Mouse (Mus musculus) cerebellum, postnatal 36 days (tissue): Measurements from ENCODE around the gene Hmg20a.

Experiments used
- DNase-seq, 2 experiments: peaks; one replicate each; pipeline ENCODE4 v3.0.0; 2021 to 2022; ENCODE audit warnings: mixed read lengths in 2 of 2

The Hmg20a gene

DNA sequence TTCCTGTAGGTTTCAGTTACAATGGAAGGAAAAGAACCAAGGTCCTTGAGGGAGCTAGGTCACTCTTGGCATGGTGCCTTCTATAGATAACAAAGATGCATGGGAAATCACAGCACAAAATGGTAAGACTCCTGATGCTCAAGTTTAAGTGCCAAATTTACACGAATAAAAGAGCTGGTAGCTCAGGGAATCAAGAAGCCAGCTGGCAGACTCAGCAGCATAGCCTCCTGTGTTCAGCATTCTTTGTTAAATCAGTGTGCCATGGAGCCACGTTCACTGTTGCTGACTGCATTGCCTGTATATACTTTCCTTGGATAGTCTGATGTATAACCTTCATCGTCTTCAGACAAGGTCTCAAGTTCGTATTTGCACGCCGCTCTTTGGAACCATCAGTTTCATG lies 33.2 kb downstream of the Hmg20a start:
- peak in 1 of 2 experiments; percentile 21 for DNase-seq

DNA sequence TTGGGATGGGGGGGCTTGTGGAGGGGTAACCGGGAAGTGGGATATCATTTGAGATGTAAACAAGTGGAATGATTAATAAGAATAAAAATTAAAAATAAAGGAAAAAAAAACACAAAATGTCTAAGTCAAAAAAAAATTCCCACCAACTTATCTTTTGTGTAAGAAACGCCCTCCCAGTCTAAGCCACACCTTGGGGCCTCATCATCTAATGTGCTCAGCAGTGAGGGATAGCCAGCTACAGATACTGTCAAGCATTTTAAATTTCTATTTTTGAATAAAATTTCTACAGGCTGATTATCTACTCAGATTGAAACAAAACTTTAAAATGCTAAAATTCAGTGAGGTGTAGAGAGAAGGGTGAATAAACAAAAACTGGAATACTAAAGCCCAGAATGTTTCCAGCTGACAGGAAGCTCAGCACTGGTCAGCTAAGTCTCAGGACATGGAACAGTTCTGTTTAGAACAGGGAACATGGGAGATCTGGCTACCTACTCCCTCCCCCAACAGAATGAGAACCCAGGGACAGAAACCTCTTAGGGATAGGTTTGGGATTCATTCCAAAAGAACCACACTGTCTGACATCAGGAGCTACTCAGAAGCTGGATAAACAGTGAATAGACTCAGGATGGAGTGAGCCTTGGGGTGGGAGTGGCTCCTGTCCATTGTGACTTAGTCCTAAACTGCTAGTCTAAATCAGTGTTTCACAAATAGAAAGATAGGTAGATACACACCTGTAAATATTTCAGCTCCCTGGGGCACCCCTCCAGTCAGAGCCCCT lies 34.8 kb downstream of the Hmg20a start:
- DNase-seq: no peak

DNA sequence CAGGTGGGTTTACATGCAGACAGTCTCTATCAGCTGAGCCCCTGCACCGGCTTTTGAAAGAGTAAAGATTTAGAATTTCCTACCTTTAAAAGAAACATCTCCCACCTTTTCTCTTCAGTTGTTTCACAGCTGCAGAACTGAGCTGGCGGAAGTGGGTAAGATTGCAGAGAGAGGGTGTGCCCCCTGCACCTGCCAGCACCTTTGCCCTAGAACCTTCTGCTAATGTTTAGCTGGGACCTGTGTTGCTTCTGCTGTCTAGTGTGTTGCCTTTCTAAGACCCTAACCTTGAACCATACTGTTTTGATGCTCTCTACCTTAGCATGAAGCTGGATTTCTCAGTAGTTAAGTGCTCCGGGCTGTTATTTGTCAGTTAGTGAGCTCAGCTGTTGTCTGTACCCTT lies 38.0 kb downstream of the Hmg20a start:
- no peak for DNase-seq

DNA sequence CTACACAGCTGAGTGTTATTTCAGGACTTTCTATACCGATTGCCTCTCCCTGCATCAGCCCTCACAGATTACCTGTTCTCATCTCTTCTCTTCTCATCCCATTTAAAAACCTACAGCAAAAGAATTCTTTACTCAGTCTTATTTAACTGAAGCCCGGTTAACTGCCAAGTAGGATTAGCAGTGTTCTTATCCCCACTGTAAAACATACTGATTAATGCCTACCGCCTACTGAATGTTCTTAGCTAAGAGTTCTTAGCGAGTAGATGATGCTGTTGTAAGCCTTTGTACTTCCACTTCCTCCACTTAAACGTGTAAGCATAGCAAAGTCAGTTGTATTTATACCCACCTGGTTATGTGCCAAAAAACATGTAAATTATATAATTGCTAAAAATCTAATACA lies 42.6 kb downstream of the Hmg20a start:
- no peak for DNase-seq

DNA sequence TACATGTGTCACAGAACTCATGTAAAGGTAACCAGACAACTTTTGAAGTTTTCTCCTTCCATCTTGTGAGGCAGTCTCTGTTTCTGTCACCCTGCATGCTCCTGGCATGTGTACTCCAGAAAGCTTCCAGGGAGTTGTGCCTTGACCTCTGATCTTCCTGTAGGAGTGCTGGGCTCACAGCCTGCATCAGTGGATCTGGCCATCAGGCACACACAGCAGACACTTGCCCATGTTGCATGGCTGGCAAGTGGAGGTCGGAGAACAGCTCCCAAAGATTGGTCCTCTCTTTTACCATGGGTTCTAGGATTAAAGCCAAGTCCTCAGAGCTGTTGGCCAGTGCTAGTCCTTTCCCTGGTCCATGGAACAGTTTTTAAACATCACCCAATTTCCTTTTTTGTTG lies 44.2 kb downstream of the Hmg20a start:
- no peak for DNase-seq

DNA sequence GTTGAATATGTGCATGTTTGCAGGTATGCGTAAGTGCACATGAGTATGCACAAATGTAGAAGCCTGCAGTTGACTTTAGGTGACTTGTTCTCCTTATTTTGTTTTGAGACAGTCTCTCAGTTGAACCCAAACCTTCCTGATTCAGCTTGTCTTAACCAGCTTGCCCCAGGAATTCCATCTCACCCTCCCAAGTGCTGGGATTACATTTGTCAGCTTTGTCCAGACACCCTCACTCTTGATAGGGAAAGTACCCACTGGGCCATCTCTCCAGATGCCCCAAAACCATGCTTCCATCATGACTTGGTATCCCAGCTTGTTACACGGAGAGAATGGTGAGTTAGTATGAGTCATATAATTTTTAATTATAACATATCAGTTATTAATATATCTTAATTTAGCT lies 44.6 kb downstream of the Hmg20a start:
- DNase-seq: no peak

DNA sequence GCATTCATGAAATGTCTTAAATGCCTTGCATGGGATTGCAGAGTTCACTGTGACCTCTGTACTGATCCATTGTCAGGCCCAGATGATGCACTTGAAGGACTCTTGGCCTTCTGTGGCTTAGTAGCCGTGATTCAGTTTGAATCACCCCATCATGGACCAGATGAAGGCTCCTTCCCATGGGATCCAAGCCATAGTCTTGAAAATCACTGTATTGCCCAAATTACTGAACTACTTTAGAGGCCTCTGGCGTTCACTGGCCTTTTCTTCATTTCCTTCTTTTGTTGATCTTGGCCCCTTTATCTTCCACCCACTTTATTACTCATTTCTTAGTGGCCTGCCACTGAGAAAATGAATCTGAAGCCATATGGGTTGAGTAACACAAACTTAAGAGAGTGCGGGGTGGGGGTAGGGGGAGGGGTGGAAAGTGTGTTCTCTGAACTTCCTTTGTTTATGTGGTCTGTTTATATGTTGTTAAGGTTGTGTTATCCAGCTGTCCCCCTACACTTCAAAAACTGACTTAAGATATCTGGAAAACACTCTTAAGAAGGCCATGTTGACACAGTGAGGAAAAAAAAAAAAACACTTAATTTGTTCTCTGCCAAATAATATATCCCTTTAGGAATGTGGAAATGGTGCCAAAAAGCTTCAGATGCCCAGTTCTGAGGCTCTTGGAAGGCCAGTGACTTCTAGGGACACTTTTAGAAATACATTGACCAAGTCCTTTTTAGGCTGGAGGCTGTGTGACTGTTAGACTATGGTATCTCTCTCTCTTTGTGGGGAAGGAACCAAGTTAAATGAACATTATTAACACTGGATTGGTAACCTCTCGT lies 45.5 kb downstream of the Hmg20a start:
- no peak for DNase-seq

DNA sequence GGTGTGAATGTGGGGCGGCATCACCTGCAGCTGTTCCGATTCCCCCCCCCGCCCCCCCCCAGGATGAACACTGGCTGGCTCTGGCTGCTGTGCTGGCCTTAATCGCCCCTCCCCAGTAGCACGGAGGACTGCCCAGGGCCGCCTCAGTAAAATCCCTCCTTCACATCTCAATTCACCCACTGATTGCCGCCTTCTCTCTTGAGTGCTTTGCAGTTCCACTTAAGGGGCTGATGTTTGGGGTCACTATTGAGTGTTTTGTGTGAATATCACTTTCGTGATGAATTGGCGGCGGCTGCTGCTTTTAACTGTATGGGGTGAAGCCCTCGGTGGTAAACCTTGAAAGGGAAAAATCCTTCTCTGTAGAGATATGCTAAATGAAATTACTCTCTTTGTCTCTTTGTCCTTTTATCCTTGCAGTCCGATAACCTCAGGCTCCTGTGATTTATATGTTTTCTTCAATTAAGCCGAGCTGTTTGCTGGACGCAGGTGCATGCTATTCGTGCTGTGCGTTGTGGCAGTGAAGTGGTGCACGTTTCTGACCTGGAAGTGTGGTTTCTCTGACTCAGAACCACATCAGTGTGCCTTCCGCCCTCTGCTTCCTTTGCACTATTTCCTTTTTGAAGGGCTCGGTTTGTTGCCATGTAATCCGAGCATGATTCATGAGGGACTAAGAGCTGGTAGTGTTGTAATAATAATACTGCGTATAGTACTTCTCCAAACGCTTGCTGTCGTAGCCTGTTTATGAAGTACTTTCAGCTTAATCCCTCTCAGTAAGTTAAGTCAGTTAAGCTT lies 46.6 kb downstream of the Hmg20a start:
- DNase-seq: no peak

DNA sequence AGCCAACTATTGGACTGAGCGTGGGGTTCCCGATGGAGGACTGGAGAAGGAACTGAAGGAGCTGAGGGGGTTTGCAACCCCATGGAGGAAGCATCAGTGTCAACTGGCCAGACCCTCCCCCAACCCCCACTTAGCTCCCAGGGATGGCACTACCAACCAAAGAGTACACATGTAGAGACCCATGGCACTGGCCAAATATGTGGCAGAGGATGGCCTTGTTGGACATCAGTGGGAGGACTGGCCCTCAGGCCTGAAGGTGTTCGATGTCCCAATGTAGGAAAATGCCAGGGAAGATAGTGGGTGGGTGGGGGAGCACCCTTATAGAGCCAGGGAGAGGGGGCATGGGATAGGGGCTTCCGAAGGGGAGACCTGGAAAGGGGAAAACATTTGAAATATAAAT lies 47.8 kb downstream of the Hmg20a start:
- no peak for DNase-seq

DNA sequence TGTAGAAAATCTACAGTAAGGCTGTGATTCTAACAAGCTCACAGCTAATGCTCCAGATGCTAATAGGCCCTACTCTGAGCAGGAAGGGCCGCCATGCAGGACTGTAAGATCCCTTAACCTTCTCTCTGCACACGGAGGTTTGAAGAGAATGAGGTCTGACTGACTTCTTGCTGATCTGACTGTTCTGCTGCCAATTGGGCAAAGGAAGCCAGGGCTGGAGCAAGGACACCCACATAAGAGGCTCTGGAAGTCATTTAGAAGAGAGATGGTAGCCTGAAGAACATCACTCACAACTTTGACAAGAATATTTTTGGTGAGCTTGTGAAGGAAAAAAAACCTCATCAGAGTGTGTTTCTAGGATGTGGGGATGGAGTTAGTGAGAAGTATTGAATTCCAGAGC lies 51.2 kb downstream of the Hmg20a start:
- no peak for DNase-seq

DNA sequence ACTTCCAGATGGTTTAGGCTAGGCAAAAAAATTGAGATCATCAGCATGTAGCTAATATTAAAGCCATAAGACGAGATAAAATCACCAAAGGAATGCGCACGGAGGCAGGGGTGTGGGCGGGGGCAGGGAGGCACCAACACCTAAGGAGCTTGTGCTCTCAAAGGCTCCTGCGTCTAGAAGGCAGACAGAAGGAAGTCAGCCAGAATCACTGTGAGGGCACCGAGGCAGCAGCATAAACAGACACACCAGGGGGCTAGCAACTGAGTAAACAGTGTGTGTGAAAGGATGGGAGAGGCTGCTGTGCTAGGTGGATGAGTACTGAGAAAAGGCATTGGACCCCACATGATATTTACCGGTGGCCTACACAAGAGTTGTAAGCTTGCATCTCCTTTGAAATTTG lies 51.9 kb downstream of the Hmg20a start:
- DNase-seq: no peak

DNA sequence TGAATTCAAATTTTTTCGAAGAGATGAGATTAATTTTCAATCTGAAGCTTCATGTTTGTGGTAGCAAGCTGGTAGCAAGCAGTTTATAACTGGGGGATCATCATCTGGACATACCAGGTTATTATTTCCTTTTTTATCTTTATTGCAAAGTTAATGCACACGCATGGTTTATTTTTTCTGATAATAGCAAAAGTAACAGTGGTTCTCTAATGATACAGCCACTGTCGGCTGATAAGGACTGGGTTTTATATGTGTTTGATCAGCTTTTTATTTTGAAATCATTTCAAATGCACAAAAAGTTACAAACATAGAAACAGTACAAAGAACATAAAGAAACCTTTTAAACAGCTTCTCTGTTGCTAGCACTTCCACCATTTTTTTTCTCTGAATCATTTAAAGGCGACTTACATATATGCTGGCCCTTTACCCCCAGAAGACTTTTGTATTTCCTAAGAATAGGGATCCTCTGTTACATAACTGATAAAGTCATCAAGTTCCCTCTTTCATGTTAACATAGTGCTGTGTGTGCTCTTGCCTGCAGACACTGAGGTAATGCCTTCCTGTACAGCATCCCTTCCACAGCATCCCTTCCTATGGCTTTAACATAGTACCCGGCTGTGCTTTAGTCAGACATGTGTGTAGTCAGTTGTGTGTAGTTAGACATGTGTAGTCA lies 60.7 kb downstream of the Hmg20a start:
- no peak for DNase-seq

DNA sequence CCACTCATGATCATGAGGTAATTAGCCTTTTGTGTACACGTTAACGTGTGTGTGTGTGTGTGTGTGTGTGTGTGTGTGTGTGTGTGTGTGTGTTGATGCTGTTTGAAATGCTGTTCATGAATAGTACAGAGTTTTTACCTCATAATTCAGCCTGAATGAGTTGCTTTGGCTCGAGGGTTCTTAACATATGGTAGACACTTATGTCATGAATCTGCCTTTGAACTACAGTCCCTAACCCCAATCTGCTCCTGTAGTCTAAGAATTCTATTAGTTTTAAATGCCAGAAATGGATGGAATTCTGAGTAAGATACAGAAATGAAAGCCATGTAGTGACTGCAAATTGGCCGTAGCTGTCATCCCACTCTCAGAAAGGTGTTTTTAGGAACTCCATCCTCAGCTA lies 64.2 kb downstream of the Hmg20a start:
- DNase-seq: no peak

DNA sequence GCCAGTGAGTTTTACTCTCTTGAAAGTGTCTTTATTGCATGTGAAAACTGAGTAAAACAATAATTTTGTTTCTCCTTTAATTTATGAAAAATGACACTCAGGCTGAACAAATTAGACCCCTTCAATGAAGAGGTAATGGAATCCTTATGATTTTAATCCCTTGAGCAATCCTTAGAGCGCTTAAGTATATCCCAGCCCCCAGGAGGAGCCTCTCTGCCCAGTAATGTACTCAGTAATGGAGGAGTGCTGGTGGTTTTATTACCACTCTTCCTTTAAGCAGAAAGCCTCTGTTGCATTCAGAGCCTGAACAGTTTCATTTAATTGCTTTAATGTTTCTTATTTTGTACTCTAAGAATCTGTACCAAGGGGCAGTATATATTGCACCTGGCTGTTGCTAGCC lies 67.0 kb downstream of the Hmg20a start:
- no peak for DNase-seq

DNA sequence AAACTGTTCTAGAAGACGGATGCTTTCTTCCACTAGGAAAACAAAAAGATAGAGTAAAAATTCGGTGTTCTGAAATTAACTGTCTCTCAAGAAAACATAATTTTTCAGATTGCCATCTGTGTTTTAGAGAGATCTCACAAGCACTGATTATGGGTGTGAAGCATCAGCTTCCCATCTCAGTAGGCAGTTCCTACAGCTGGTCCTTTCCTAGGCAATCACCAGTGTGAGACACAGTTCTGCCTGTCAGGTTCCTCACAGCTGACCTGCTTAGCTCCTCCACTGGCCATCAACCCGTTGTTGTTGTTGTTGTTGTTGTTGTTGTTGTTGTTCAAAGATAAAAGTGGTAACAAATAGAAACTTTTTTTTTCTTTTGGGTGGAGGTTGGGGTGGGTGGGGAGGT lies 67.7 kb downstream of the Hmg20a start:
- no peak for DNase-seq

DNA sequence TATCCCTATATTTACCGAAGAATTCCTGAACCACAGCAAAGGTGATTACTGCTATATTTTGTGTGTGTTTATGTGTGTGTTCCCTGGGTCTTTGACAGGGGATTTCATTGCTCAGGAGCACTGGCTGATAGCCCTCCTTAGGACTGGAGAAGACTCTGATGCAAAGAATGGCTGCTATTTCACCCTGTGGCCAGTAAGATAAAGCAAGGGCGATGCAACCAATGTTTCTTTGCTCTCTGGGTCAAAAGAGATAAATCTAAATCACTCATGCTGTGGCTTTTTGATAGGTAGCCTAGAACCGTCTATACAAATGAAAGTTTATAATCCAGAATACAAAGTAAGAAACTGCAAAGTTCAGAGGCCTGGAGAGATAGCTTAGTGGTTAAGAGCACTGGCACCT lies 69.2 kb downstream of the Hmg20a start:
- no peak for DNase-seq

DNA sequence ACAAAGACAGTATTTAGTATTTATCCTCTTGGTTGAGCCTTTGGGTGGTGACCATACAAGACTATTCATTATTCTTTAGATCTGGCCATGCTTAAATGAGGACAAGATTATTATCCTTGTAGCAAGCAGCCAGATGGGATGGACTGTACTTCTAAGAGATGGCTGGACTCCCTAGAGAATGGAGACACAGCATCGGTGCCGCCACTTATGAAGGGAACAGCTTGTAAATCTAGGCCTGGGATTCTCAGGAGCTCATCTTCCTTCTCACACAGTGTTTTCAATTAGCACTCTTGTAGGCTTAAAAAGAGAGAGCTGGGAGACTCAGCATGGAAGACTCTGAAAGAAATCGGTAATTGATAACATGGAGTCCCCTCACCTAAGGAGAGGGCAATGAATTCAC lies 74.0 kb downstream of the Hmg20a start:
- DNase-seq: no peak

DNA sequence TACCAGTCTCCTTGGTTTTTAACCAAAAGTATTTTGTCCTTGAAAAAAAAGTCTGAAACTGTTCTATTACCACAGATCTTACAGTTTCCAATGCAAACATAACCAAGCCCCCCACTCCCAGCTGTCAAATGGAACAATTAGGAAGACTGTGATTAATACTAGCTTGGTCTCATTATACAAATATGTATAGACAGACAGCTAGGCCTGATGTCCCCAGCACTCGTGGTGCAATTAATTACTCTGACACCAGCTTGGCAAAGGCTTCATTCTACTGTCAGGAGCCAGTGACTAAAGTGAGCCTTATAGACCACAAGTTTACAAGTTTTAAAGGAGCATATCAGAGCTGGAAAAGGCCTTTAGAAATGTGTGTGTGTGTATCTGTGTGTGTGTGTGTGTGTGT lies 74.5 kb downstream of the Hmg20a start:
- DNase-seq: no peak

DNA sequence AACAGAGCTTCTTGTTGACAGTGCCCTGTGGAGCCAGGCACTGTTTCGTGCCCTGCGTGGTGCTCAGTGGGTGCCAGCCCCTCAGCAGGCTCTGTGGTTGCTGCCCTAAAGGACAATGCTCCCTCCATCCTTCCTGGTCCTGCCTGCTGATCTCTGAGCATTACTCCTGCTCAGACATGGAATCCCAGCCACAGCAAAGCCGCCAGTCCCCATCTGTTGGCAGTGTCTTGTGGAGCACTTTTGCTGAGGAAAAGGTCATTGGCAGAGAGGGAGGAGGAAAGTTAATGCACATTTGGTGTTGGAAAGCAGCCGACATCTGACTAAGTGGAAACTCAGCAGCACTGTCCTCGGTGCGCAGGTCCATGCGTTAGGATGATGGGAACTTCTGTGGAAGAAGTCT lies 76.7 kb downstream of the Hmg20a start:
- DNase-seq: peak; percentile 43 to 52

DNA sequence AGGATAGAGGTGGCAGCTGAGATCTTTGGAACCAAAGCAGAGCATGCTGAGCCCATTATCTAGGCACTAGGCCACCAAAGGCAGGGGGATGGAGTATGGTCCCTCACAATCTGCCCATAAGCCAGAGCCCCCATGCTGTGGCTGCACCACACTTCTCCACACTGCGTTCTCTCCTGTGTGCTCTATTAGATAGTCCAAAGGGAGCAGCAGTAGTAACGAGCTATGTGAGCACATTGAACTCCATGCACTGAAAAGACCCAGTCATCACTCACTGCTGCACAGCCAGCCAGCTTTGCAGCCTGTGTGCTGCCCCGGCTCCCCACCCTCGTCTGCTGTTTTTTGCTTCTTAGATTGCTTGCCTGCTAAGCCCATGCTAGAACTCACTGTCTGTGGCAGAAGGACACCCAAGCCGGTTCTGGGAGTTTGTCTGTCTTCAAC lies 77.4 kb downstream of the Hmg20a start:
- DNase-seq: peak; percentile 47 to 54

DNA sequence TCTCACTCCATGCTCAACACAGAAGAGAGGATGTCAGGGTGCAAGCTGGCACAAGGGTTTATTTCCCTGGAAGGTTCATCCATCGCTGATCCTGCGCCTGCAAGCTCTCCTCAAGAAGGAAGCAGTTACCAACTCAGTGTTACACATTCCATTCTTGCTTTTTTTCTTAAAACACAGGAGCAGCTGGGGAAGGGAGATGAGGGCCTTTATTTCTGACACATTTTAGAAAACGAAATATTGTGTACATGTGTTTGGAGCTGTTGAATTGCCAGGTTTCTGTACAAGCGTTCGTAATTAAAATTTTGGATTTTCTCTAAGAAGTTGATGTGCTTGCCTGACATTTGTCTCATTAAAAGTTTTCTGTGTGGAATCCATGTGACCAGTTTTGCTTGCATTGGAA lies 78.2 kb downstream of the Hmg20a start:
- DNase-seq: no peak

DNA sequence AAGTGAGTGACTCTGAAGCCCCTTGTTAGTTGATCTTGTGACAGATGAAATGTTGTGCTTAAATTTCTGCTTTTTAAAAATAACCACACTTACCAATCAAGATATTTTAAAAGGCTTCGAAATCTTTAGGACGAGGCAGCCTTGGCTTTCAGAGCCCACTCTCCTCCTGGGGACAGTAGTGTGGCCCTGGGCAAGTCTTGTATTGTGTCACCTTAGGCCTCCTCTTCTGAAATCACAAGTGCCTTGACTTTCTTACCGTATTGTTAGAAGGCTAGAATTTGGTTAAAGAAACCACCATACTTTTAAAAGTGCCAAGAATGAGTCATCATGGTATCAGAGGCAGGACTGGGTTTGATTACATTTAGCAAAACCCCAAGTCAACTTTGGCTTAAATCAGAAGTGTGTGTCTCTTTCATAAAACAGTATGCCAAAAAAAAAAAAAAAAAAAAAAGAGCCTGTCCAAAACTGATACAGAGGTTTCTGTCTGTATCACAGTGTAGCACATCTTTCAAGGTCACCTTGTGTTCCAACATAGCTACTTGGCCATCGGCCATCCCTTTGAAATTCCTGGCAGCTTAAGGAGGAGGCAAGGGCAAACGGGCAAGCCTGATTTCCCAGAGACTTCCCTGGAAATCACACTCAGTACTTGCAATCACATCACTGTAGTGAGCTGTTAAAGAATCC lies 78.9 kb downstream of the Hmg20a start:
- no peak for DNase-seq
